In genomic region chr10:82492518-82492917, GRCm38 (mm10) we compare ENCODE assay signal across 15 mouse cellular contexts.
"Had no signal": no experiment of that assay in that cellular context is flagged by ENCODE, and none has a peak within 500 bp of the region (broad histone marks: within the 10 kb centered on the region; RNA-seq: fewer than 3 reads in every experiment).

TSS of gene Gm1553 (minus strand) at chr10:82492618.

- H3K27me3 ChIP-seq: neural tube, embryonic 13.5 days; neural tube, embryonic 15.5 days; stomach, embryonic 15.5 days had no signal

- DNase-seq: retina, postnatal 1 day; right cerebral cortex, adult 18-20 months; right cerebral cortex, postnatal 14 days; right cerebral cortex, postnatal 25 days; right cerebral cortex, postnatal 4 days; spleen, adult 18-20 months; thymus, adult 18-20 months; thymus, adult 2 months; thymus, postnatal 14 days; thymus, postnatal 25 days; thymus, postnatal 36 days; thymus, postnatal 4 days had no signal

- H3K4me1 ChIP-seq: neural tube, embryonic 13.5 days; neural tube, embryonic 15.5 days; stomach, embryonic 15.5 days had no signal

- H3K4me3 ChIP-seq: neural tube, embryonic 13.5 days; neural tube, embryonic 15.5 days; stomach, embryonic 15.5 days had no signal

- H3K36me3 ChIP-seq: neural tube, embryonic 13.5 days; neural tube, embryonic 15.5 days; stomach, embryonic 15.5 days had no signal

- H3K9me3 ChIP-seq: neural tube, embryonic 13.5 days; neural tube, embryonic 15.5 days; stomach, embryonic 15.5 days had no signal
